Mouse (Mus musculus) forebrain, embryonic 16.5 days (tissue): Measurements from ENCODE around the gene Arntl2. TPM values are rescaled to one million over a fixed set of nuclear protein-coding genes. Genes with fewer than 3 reads are reported as not detected.
A peak's percentile ranks its signal among the peaks of the same experiment; 100 is the strongest.
"Not testable (repeated sequence)": the region's sequence is repeated elsewhere in the genome, so short reads cannot be mapped to it uniquely, and the experiment has no call there.

Experiments
- ATAC-seq: fragments of 200-750 bp; cut with Nextera tagmentation; 2 replicates; pipeline ENCODE4 v1.8.0; 2017; ENCODE audit warnings: mild to moderate bottlenecking, moderate library complexity
- H3K27ac ChIP-seq: fragments of 300-500 bp; sonication (generic); 2 replicates; pipeline ENCODE4 v1.5.1; 2014; ENCODE audit warnings: low read length, control low read depth
- H3K27me3 ChIP-seq: fragments of 300-500 bp; sonication (generic); replicated peaks from 2 replicates; pipeline ENCODE4 v1.6.1; 2014; ENCODE audit warnings: low read length; ENCODE audit not compliant: control insufficient read depth, insufficient read depth
- H3K36me3 ChIP-seq: fragments of 300-500 bp; sonication (generic); 2 replicates; pipeline ENCODE4 v1.6.1; 2014; ENCODE audit not compliant: control insufficient read depth, insufficient read depth
- H3K4me1 ChIP-seq: fragments of 300-500 bp; sonication (generic); replicated peaks from 2 replicates; pipeline ENCODE4 v1.6.1; 2014; ENCODE audit warnings: low read length; ENCODE audit not compliant: control insufficient read depth, insufficient read depth
- H3K4me2 ChIP-seq: fragments of 300-500 bp; sonication (generic); 2 replicates; pipeline ENCODE4 v1.6.1; 2014; ENCODE audit warnings: mild to moderate bottlenecking, low read length, control low read depth
- H3K4me3 ChIP-seq: fragments of 300-500 bp; sonication (generic); replicated peaks from 2 replicates; pipeline ENCODE4 v1.5.1; 2014; ENCODE audit warnings: mild to moderate bottlenecking, low read length, control low read depth
- H3K9ac ChIP-seq: fragments of 300-500 bp; sonication (generic); replicated peaks from 2 replicates; pipeline ENCODE4 v1.6.1; 2014; ENCODE audit warnings: low read depth, low read length, control low read depth
- H3K9me3 ChIP-seq: fragments of 300-500 bp; sonication (generic); 2 replicates; pipeline ENCODE4 v1.6.1; 2016; ENCODE audit warnings: low read length; ENCODE audit not compliant: control insufficient read depth
- WGBS: fragments of 180-500 bp; shearing (Covaris S2); extraction: QIAGEN DNeasy Blood & Tissue Kit; methylation state at CpG from one replicate; pipeline ENCODE4 v1.1.7; 2014; 5-methylcytosine and 5-hydroxymethylcytosine counted together
- polyA plus RNA-seq: library from polyadenylated mRNA; unstranded; fragments of >200 nt; fragmentation: Nextera tagmentation; extraction: Ambion mirVana; gene quantifications from 2 replicates; pipeline ENCODE4 v1.2.1, GENCODE M21; 2015

The Arntl2 gene
- polyA plus RNA-seq, 1 experiment from 2014 or later, result 5.1 TPM

GRCm38 (mm10) chr6:146770808-146771207 is 25.0 kb upstream of the Arntl2 start:
- no peaks in the 10 kb centered on the region for H3K4me1 ChIP-seq
- WGBS, result 92% methylated on average over 5 of the region's 5 CpGs
- H3K36me3 ChIP-seq, result peaks cover 9% of the 10 kb centered on the region
- no peak overlapping the region for H3K4me3 ChIP-seq
- no peak overlapping the region for H3K4me2 ChIP-seq
- no peak for ATAC-seq
- no peaks in the 10 kb centered on the region for H3K9me3 ChIP-seq
- no peak overlapping the region for H3K27ac ChIP-seq
- no peaks in the 10 kb centered on the region for H3K27me3 ChIP-seq
- no peak overlapping the region for H3K9ac ChIP-seq

GRCm38 (mm10) chr6:146775864-146776263 is 20.0 kb upstream of the Arntl2 start:
- WGBS, result 72% methylated on average over 8 of the region's 8 CpGs
- not testable (repeated sequence) for H3K9ac ChIP-seq, H3K4me3 ChIP-seq, H3K27ac ChIP-seq, H3K27me3 ChIP-seq, H3K36me3 ChIP-seq, H3K9me3 ChIP-seq, H3K4me2 ChIP-seq, ATAC-seq, H3K4me1 ChIP-seq

- H3K27ac ChIP-seq, result no peak overlapping the region
- WGBS, result 5% methylated on average over 2 of the region's 2 CpGs
Observed at GRCm38 (mm10) chr6:146776610-146777389, 19.1 kb upstream of the Arntl2 start.

GRCm38 (mm10) chr6:146778055-146778454 is 17.8 kb upstream of the Arntl2 start:
- no peaks in the 10 kb centered on the region for H3K4me1 ChIP-seq

More at GRCm38 (mm10) chr6:146776610-146777389, 19.1 kb upstream of the Arntl2 start:
- H3K4me3 ChIP-seq, result no peak overlapping the region
- H3K9ac ChIP-seq, result no peak overlapping the region
- peaks cover 5% of the 10 kb centered on the region; the same call in 1 of the 2 replicates for H3K36me3 ChIP-seq
- H3K4me1 ChIP-seq, result no peaks in the 10 kb centered on the region
- no peaks in the 10 kb centered on the region for H3K9me3 ChIP-seq
- H3K4me2 ChIP-seq, result no peak overlapping the region
- H3K27me3 ChIP-seq, result no peaks in the 10 kb centered on the region
- ATAC-seq, result no peak

GRCm38 (mm10) chr6:146781566-146781965 is 14.3 kb upstream of the Arntl2 start:
- no peak overlapping the region for H3K9ac ChIP-seq
- 82% methylated on average over 3 of the region's 3 CpGs for WGBS

More at GRCm38 (mm10) chr6:146778055-146778454, 17.8 kb upstream of the Arntl2 start:
- no peak for ATAC-seq
- 91% methylated on average over 3 of the region's 3 CpGs for WGBS
- no peak overlapping the region for H3K9ac ChIP-seq
- H3K27ac ChIP-seq, result no peak overlapping the region
- H3K9me3 ChIP-seq, result no peaks in the 10 kb centered on the region
- H3K36me3 ChIP-seq, result 0 out of 2 replicates have a peak, but pooled peaks cover 5% of the 10 kb centered on the region
- no peaks in the 10 kb centered on the region for H3K27me3 ChIP-seq
- no peak overlapping the region for H3K4me2 ChIP-seq
- no peak overlapping the region for H3K4me3 ChIP-seq

GRCm38 (mm10) chr6:146793527-146793926 is 2.3 kb upstream of the Arntl2 start:
- no peak overlapping the region for H3K4me3 ChIP-seq
- H3K9me3 ChIP-seq, result no peaks in the 10 kb centered on the region
- no peak for ATAC-seq
- H3K27ac ChIP-seq, result no peak overlapping the region
- no peak overlapping the region for H3K4me2 ChIP-seq
- no peak overlapping the region for H3K9ac ChIP-seq
- WGBS, result 72% methylated on average over 3 of the region's 3 CpGs
- no peaks in the 10 kb centered on the region for H3K36me3 ChIP-seq
- peaks cover 10% of the 10 kb centered on the region for H3K4me1 ChIP-seq
- H3K27me3 ChIP-seq, result peaks cover 4% of the 10 kb centered on the region; the same call in 1 of the 2 replicates

More at GRCm38 (mm10) chr6:146781566-146781965, 14.3 kb upstream of the Arntl2 start:
- no peak for ATAC-seq
- no peaks in the 10 kb centered on the region for H3K9me3 ChIP-seq
- H3K4me2 ChIP-seq, result no peak overlapping the region
- no peaks in the 10 kb centered on the region for H3K27me3 ChIP-seq
- H3K4me3 ChIP-seq, result no peak overlapping the region
- 0 out of 2 replicates have a peak, but pooled peaks cover 3% of the 10 kb centered on the region for H3K36me3 ChIP-seq
- no peaks in the 10 kb centered on the region for H3K4me1 ChIP-seq
- no peak overlapping the region for H3K27ac ChIP-seq

GRCm38 (mm10) chr6:146795166-146795923 is 510 bp upstream of the Arntl2 start:
- peak overlapping the region; percentile 75 for H3K4me2 ChIP-seq
- peak overlapping the region; percentile 67 for H3K9ac ChIP-seq
- H3K27me3 ChIP-seq, result peaks cover 4% of the 10 kb centered on the region; the same call in 1 of the 2 replicates
- no peaks in the 10 kb centered on the region for H3K36me3 ChIP-seq
- ATAC-seq, result peak; percentile 3; the same call in 1 of the 2 replicates
- H3K4me1 ChIP-seq, result peaks cover 10% of the 10 kb centered on the region
- no peak overlapping the region for H3K27ac ChIP-seq
- WGBS, result 17% methylated on average over 22 of the region's 22 CpGs
- peak overlapping the region; percentile 56 for H3K4me3 ChIP-seq
- H3K9me3 ChIP-seq, result no peaks in the 10 kb centered on the region

GRCm38 (mm10) chr6:146797446-146797845 is 1.6 kb downstream of the Arntl2 start:
- no peak overlapping the region for H3K27ac ChIP-seq
- H3K4me1 ChIP-seq, result peaks cover 10% of the 10 kb centered on the region
- no peaks in the 10 kb centered on the region for H3K36me3 ChIP-seq
- H3K9me3 ChIP-seq, result no peaks in the 10 kb centered on the region
- H3K9ac ChIP-seq, result no peak overlapping the region
- no peak for ATAC-seq
- H3K4me2 ChIP-seq, result no peak overlapping the region
- H3K4me3 ChIP-seq, result no peak overlapping the region
- 71% methylated on average over 5 of the region's 5 CpGs for WGBS
- peaks cover 4% of the 10 kb centered on the region; the same call in 1 of the 2 replicates for H3K27me3 ChIP-seq

- Histone ChIP-seq H3K4me2 (no peak overlapping the region), H3K27me3 (no peaks in the 10 kb centered on the region), H3K27ac (no peak overlapping the region), H3K9me3 (no peaks in the 10 kb centered on the region), H3K9ac (no peak overlapping the region), H3K36me3 (no peaks in the 10 kb centered on the region), H3K4me1 (no peaks in the 10 kb centered on the region), H3K4me3 (no peak overlapping the region)
- 92% methylated on average over 6 of the region's 6 CpGs for WGBS
- ATAC-seq, result no peak
Observed at GRCm38 (mm10) chr6:146809991-146810390, 14.1 kb downstream of the Arntl2 start.
